Mouse (Mus musculus): ENCODE results near the gene Hmg20b. TPM values are rescaled to one million over a fixed set of nuclear protein-coding genes. Genes with fewer than 3 reads are reported as not detected.

Gene Hmg20b
- polyA plus RNA-seq, 1 experiment = 66.4 TPM

DNA sequence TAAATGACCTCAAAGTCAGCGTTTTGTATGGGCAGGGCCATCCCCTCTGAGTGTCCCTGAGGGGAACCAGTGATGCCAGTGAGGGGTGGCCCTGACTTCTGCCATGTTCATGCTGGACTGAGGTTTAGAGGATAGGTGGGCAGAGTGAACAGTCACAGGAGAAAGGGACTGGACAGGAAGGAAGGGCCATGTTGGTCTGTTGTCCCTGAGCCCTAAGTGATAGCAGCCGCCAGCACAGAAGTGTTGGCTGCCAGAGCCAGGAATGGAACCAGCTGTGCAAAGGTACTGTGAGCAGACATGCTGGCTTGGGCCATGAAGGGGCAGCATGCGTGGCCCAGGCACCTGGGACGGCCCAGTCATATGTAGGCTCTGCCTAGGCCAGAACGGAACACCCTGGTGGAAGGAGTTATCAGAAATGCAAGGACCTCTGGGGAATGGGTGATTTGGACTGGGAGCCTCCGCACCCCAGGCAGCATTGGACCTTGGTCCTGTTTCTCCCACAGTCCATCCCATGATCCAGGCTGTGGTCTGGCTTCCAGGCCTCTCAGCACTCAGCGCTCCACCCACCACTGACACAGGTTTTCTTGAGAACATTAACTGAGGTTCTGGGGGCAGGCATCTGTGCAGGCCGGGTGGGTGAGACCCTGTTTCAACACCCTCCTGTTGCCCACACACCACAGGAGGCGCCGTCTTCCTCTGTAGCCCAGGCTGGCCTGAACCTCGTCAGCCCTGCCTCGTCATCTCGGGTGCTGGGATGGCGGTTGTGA, 50.5 kb downstream of the Hmg20b start:
- H3K4me3 ChIP-seq (ENCODE audit: insufficient read depth, low read depth, low read length) = peak overlapping the region; percentile 17; the same call in 1 of the 2 replicates
- TF ChIP-seq CTCF (conservative IDR thresholded peaks at IDR 0.05; ENCODE audit: insufficient read depth, insufficient read length, low read depth, low read length) (0 out of 2 replicates have a peak, but pooled peaks have one; percentile 0), POLR2A (IDR thresholded peaks at IDR 0.05; ENCODE audit: low read depth, low read length) (peak; percentile 65)
- H3K4me1 ChIP-seq (ENCODE audit: control insufficient read depth, insufficient read depth, low read length) = peaks cover 84% of the 10 kb centered on the region
- no peaks in the 10 kb centered on the region for H3K36me3 ChIP-seq (ENCODE audit: control insufficient read depth, insufficient read depth, low read length)
- peak overlapping the region; percentile 99 for H3K27ac ChIP-seq (ENCODE audit: insufficient read depth, low read depth, low read length)
- DNase-seq = peak; percentile 88
- WGBS = 51% methylated on average over 14 of the region's 14 CpGs
- H3K27me3 ChIP-seq (replicated peaks; ENCODE audit: control insufficient read depth, insufficient read depth, low read length) = no peaks in the 10 kb centered on the region

DNA sequence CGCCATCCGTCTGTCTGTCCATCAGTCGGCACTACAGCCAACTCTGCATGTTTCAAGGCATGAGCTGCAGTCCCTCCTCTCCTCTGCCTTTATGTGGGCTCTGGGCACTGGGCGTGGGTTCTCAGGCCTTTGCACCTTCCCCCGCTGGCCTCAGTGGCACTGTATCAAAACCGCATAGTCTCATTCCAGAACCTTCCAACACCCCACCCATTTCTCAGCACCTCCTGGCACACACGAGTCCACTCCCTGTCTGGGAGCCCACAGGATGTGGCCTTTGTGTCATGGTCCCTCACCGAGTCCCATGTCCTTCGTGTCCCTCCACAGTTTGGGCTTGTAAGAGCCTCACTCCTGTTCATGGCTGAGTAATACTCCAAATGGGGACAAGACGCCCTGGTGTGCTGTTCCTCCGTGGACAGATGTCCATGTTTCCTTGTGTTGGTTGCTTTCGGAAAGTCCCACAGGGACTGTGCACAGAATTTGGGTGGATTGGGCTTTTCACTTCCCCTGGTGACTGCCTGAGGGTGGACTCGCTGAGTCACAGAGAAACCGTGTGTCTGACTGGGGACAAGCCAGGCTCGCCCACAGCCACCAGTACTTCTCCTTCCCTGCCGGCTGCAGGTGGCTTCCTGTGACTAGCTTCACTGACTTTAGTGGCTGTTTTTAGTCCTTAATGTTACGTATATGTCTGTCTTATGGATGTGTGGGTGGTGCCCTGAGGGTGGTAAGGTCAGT, 51.7 kb downstream of the Hmg20b start:
- Histone ChIP-seq H3K4me1 (ENCODE audit: control insufficient read depth, insufficient read depth, low read length) (peaks cover 86% of the 10 kb centered on the region), H3K36me3 (ENCODE audit: control insufficient read depth, insufficient read depth, low read length) (no peaks in the 10 kb centered on the region), H3K27ac (ENCODE audit: insufficient read depth, low read depth, low read length) (peak overlapping the region; percentile 99), H3K27me3 (replicated peaks; ENCODE audit: control insufficient read depth, insufficient read depth, low read length) (no peaks in the 10 kb centered on the region), H3K4me3 (ENCODE audit: insufficient read depth, low read depth, low read length) (no peak overlapping the region)
- DNase-seq = peak; percentile 43
- WGBS = 62% methylated on average over 17 of the region's 17 CpGs
- no peak for TF ChIP-seq POLR2A (IDR thresholded peaks at IDR 0.05; ENCODE audit: low read depth, low read length)
- no peak for TF ChIP-seq CTCF (conservative IDR thresholded peaks at IDR 0.05; ENCODE audit: insufficient read depth, insufficient read length, low read depth, low read length)

- H3K4me3 ChIP-seq (ENCODE audit: insufficient read depth, low read depth, low read length) = peak overlapping the region; percentile 2; the same call in 1 of the 2 replicates
- 23% methylated on average over 10 of the region's 10 CpGs for WGBS
- H3K27me3 ChIP-seq (replicated peaks; ENCODE audit: control insufficient read depth, insufficient read depth, low read length) = no peaks in the 10 kb centered on the region
- TF ChIP-seq CTCF (conservative IDR thresholded peaks at IDR 0.05; ENCODE audit: insufficient read depth, insufficient read length, low read depth, low read length) (no peak), POLR2A (IDR thresholded peaks at IDR 0.05; ENCODE audit: low read depth, low read length) (no peak)
- H3K27ac ChIP-seq (ENCODE audit: insufficient read depth, low read depth, low read length) = peak overlapping the region; percentile 99
- DNase-seq = peak; percentile 87
- peaks cover 80% of the 10 kb centered on the region for H3K4me1 ChIP-seq (ENCODE audit: control insufficient read depth, insufficient read depth, low read length)
- H3K36me3 ChIP-seq (ENCODE audit: control insufficient read depth, insufficient read depth, low read length) = no peaks in the 10 kb centered on the region
Observed at GRCm38 (mm10) chr10:81297845-81298244, 52.4 kb downstream of the Hmg20b start.

DNA sequence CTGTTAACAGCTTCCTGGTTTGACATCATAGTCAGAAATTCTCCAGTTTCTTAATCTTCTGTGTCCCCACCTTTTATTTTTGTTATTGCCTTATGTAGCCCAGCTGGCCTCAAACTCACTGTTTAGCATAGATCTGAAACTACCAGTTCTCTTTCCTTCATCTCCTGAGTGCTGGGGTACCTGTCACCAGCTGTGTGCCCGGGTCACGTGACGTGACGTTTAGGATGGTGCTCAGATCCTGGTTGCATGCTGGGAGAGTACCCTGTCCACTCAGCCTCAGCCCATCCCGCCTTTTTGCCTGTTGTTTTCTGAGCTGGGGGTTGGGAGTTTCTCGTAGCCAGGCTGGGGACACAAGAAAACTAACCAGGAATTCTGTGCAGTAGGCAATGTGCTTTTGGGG, 53.0 kb downstream of the Hmg20b start:
- no peaks in the 10 kb centered on the region for H3K27me3 ChIP-seq (replicated peaks; ENCODE audit: control insufficient read depth, insufficient read depth, low read length)
- H3K4me1 ChIP-seq (ENCODE audit: control insufficient read depth, insufficient read depth, low read length) = peaks cover 77% of the 10 kb centered on the region
- no peak overlapping the region for H3K4me3 ChIP-seq (ENCODE audit: insufficient read depth, low read depth, low read length)
- WGBS = 51% methylated on average over 6 of the region's 6 CpGs
- no peak for TF ChIP-seq CTCF (conservative IDR thresholded peaks at IDR 0.05; ENCODE audit: insufficient read depth, insufficient read length, low read depth, low read length)
- TF ChIP-seq POLR2A (IDR thresholded peaks at IDR 0.05; ENCODE audit: low read depth, low read length) = no peak
- H3K27ac ChIP-seq (ENCODE audit: insufficient read depth, low read depth, low read length) = peak overlapping the region; percentile 99
- DNase-seq = no peak
- no peaks in the 10 kb centered on the region for H3K36me3 ChIP-seq (ENCODE audit: control insufficient read depth, insufficient read depth, low read length)

Other genes starting within 250 kb of the Hmg20b start
- 173 and 180 TPM in 2 replicates for gene Map2k2, start 244.6 kb downstream of the Hmg20b start, polyA plus RNA-seq (2012; rRNA removed)
- 36.0 and 37.1 TPM in 2 replicates for gene Zbtb7a, start 215.3 kb downstream of the Hmg20b start, polyA plus RNA-seq (2012; rRNA removed)
- gene Pias4, start 182.6 kb downstream of the Hmg20b start, polyA plus RNA-seq (2012; rRNA removed) = 34.6 and 36.8 TPM in 2 replicates
- 1,330 and 1,454 TPM in 2 replicates for gene Eef2, start 173.8 kb downstream of the Hmg20b start, polyA plus RNA-seq (2012; rRNA removed)
- gene Dapk3, start 167.5 kb downstream of the Hmg20b start, polyA plus RNA-seq (2012; rRNA removed) = 52.9 and 54.0 TPM in 2 replicates
- gene 4930442H23Rik, start 166.6 kb downstream of the Hmg20b start, polyA plus RNA-seq (2012; rRNA removed) = not detected in 2 replicates
- gene Nmrk2, start 148.4 kb downstream of the Hmg20b start, polyA plus RNA-seq (2012; rRNA removed) = 0.97 TPM in 1 of 2 replicates, not detected in the other
- gene Atcay, start 119.6 kb downstream of the Hmg20b start, polyA plus RNA-seq (2012; rRNA removed) = 0.05 and 0.39 TPM in 2 replicates
- 4.6 and 6.0 TPM in 2 replicates for gene Zfr2, start 117.3 kb downstream of the Hmg20b start, polyA plus RNA-seq (2012; rRNA removed)
- gene Matk, start 97.5 kb downstream of the Hmg20b start, polyA plus RNA-seq (2012; rRNA removed) = 0.57 and 1.5 TPM in 2 replicates
- gene Mrpl54, start 83.5 kb downstream of the Hmg20b start, polyA plus RNA-seq (2012; rRNA removed) = 130 TPM in 2 replicates
- gene Apba3, start 83.5 kb downstream of the Hmg20b start, polyA plus RNA-seq (2012; rRNA removed) = 142 and 147 TPM in 2 replicates
- gene Tjp3, start 58.9 kb downstream of the Hmg20b start, polyA plus RNA-seq (2012; rRNA removed) = 13.2 and 19.0 TPM in 2 replicates
- gene Pip5k1c, start 57.5 kb downstream of the Hmg20b start, polyA plus RNA-seq (2012; rRNA removed) = 70.7 and 76.3 TPM in 2 replicates
- gene Cactin, start 29.4 kb downstream of the Hmg20b start, polyA plus RNA-seq (2012; rRNA removed) = 23.7 and 24.5 TPM in 2 replicates
- 16.6 and 21.7 TPM in 2 replicates for gene Tbxa2r, start 21.7 kb downstream of the Hmg20b start, polyA plus RNA-seq (2012; rRNA removed)
- gene Gipc3, start 7.2 kb downstream of the Hmg20b start, polyA plus RNA-seq (2012; rRNA removed) = 1.4 and 1.5 TPM in 2 replicates
- gene Mfsd12, start 7.0 kb upstream of the Hmg20b start, polyA plus RNA-seq (2012; rRNA removed) = 23.4 and 28.1 TPM in 2 replicates
- 0.16 and 0.61 TPM in 2 replicates for gene 4930404N11Rik, start 15.3 kb upstream of the Hmg20b start, polyA plus RNA-seq (2012; rRNA removed)
- 41.1 and 49.8 TPM in 2 replicates for gene Fzr1, start 28.0 kb upstream of the Hmg20b start, polyA plus RNA-seq (2012; rRNA removed)
- 60.6 and 79.8 TPM in 2 replicates for gene Dohh, start 33.9 kb upstream of the Hmg20b start, polyA plus RNA-seq (2012; rRNA removed)
- gene Gm48551, start 34.0 kb upstream of the Hmg20b start, polyA plus RNA-seq (2012; rRNA removed) = 2.1 and 2.3 TPM in 2 replicates
- gene Gm48552, start 38.5 kb upstream of the Hmg20b start, polyA plus RNA-seq (2012; rRNA removed) = 1.0 and 2.8 TPM in 2 replicates
- gene Smim24, start 42.6 kb upstream of the Hmg20b start, polyA plus RNA-seq (2012; rRNA removed) = 693 and 694 TPM in 2 replicates
- gene Nfic, start 105.2 kb upstream of the Hmg20b start, polyA plus RNA-seq (2012; rRNA removed) = 64.7 and 82.5 TPM in 2 replicates
- 0.18 and 0.27 TPM in 2 replicates for gene Celf5, start 132.2 kb upstream of the Hmg20b start, polyA plus RNA-seq (2012; rRNA removed)
- gene Ncln, start 145.9 kb upstream of the Hmg20b start, polyA plus RNA-seq (2012; rRNA removed) = 148 and 190 TPM in 2 replicates
- 2.3 and 4.9 TPM in 2 replicates for gene S1pr4, start 149.7 kb upstream of the Hmg20b start, polyA plus RNA-seq (2012; rRNA removed)
- gene Gna15, start 173.7 kb upstream of the Hmg20b start, polyA plus RNA-seq (2012; rRNA removed) = 1.7 and 2.1 TPM in 2 replicates
- gene Gna11, start 194.7 kb upstream of the Hmg20b start, polyA plus RNA-seq (2012; rRNA removed) = 93.0 and 107 TPM in 2 replicates
- 2,250 and 2,535 TPM in 2 replicates for gene Aes, start 209.0 kb upstream of the Hmg20b start, polyA plus RNA-seq (2012; rRNA removed)
- 63.7 and 93.5 TPM in 2 replicates for gene Tle2, start 224.1 kb upstream of the Hmg20b start, polyA plus RNA-seq (2012; rRNA removed)

Data from kidney, adult 2 months (tissue).